Mouse (Mus musculus): ENCODE data around the gene Cyp51. TPM values are rescaled to one million over a fixed set of nuclear protein-coding genes. Genes with fewer than 3 reads are reported as not detected.
"Not testable (repeated sequence)": the region's sequence is repeated elsewhere in the genome, so short reads cannot be mapped to it uniquely, and the experiment has no call there.

The Cyp51 gene
- total RNA-seq (2021) = 10 to 100 TPM in 1 of 2 experiments, 1 to 10 TPM in 1; 9.6 to 10.6 TPM

- intact Hi-C loops (cut with DNase I) = loop anchor here (2.0 to 10.0 kb wide), 4 partner anchors 86 to 810 kb away; partner anchors contain the start of gene Mterf1a
- peak; percentile 89 to 91 for DNase-seq
These were observed at the start of gene Cyp51 for GRCm38 (mm10) chr5:4104341-4105040. Cyp51 (minus strand) TSS chr5:4104746.

- intact Hi-C loops (cut with DNase I) = no loop called here
- DNase-seq = no peak
These were observed 8.1 kb upstream of the Cyp51 start for GRCm38 (mm10) chr5:4112570-4113098.

GRCm38 (mm10) chr5:4107056-4107455 lies 2.5 kb upstream of the Cyp51 start:
- not testable (repeated sequence) for DNase-seq
- intact Hi-C loops (cut with DNase I) = loop anchor here (5.0 to 10.0 kb wide), 3 partner anchors 212 to 808 kb away; partner anchors contain the start of gene Mterf1a

- intact Hi-C loops (cut with DNase I) = loop anchor here (2.0 to 10.0 kb wide), 4 partner anchors 85 to 809 kb away; partner anchors contain the start of gene Mterf1a
- no peak for DNase-seq
These were observed 1.2 kb upstream of the Cyp51 start for GRCm38 (mm10) chr5:4105651-4106186.

- intact Hi-C loops (cut with DNase I) = loop anchor here (2.0 to 10.0 kb wide), 3 partner anchors 87 to 811 kb away; partner anchors contain the start of gene Mterf1a
- DNase-seq = no peak
These were observed 763 bp downstream of the Cyp51 start for GRCm38 (mm10) chr5:4103626-4104340.

- intact Hi-C loops (cut with DNase I) = loop anchor here (10.0 kb wide), 2 partner anchors 207 to 813 kb away; partner anchors contain the start of gene Mterf1a
- DNase-seq = no peak
These were observed 2.8 kb downstream of the Cyp51 start for GRCm38 (mm10) chr5:4101770-4102169.

GRCm38 (mm10) chr5:4101031-4101430 lies 3.5 kb downstream of the Cyp51 start:
- DNase-seq = no peak
- intact Hi-C loops (cut with DNase I) = loop anchor here (10.0 kb wide), 2 partner anchors 206 to 814 kb away; partner anchors contain the start of gene Mterf1a

GRCm38 (mm10) chr5:4094471-4094870 lies 10.1 kb downstream of the Cyp51 start:
- intact Hi-C loops (cut with DNase I) = no loop called here
- peak in 1 of 2 experiments; percentile 3 for DNase-seq

GRCm38 (mm10) chr5:4088190-4088589 lies 16.4 kb downstream of the Cyp51 start:
- intact Hi-C loops (cut with DNase I) = no loop called here
- DNase-seq = no peak

- intact Hi-C loops (cut with DNase I) = no loop called here
- no peak for DNase-seq
These were observed 18.2 kb downstream of the Cyp51 start for GRCm38 (mm10) chr5:4086309-4086708.

GRCm38 (mm10) chr5:4084948-4085347 lies 19.6 kb downstream of the Cyp51 start:
- intact Hi-C loops (cut with DNase I) = no loop called here
- DNase-seq = no peak

GRCm38 (mm10) chr5:4081513-4081912 lies 23.0 kb downstream of the Cyp51 start:
- intact Hi-C loops (cut with DNase I) = no loop called here
- DNase-seq = no peak

GRCm38 (mm10) chr5:4080861-4081260 lies 23.7 kb downstream of the Cyp51 start:
- intact Hi-C loops (cut with DNase I) = no loop called here
- no peak for DNase-seq

GRCm38 (mm10) chr5:4079086-4079485 lies 25.5 kb downstream of the Cyp51 start:
- DNase-seq = no peak
- intact Hi-C loops (cut with DNase I) = no loop called here

GRCm38 (mm10) chr5:4067203-4067602 lies 37.3 kb downstream of the Cyp51 start:
- intact Hi-C loops (cut with DNase I) = no loop called here
- DNase-seq = peak; percentile 59 to 70

GRCm38 (mm10) chr5:4066476-4067115 lies 38.0 kb downstream of the Cyp51 start:
- no peak for DNase-seq
- intact Hi-C loops (cut with DNase I) = no loop called here

- intact Hi-C loops (cut with DNase I) = no loop called here
- DNase-seq = no peak
These were observed 44.2 kb downstream of the Cyp51 start for GRCm38 (mm10) chr5:4060313-4060712.

- DNase-seq = no peak
- intact Hi-C loops (cut with DNase I) = no loop called here
These were observed 63.6 kb downstream of the Cyp51 start for GRCm38 (mm10) chr5:4040922-4041321.

GRCm38 (mm10) chr5:4040372-4040771 lies 64.2 kb downstream of the Cyp51 start:
- no peak for DNase-seq
- intact Hi-C loops (cut with DNase I) = no loop called here

- intact Hi-C loops (cut with DNase I) = no loop called here
- no peak for DNase-seq
These were observed 65.2 kb downstream of the Cyp51 start for GRCm38 (mm10) chr5:4039351-4039750.

GRCm38 (mm10) chr5:4036686-4037085 lies 67.9 kb downstream of the Cyp51 start:
- DNase-seq = no peak
- intact Hi-C loops (cut with DNase I) = no loop called here

All from heart, postnatal 10 days (tissue).